In the genomic region with DNA sequence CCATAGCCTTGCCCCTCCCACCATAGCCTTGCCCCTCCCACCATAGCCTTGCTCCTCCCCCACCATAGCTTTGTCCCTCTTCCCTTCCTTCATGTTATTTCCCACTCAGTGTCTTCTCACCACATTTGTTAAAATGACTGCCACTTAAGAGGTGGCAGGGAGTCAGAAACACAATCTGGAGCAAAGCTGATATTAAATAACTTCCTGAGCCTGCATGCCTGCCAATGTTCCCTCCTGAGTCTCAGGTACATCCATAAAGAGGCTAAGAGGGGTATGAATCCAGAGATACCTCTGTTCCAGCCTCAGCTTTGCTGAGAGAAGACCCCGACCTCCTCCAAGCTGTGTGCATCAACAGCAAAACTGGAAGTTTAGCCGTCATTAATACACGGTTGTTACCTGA, we compare ENCODE assay signal across 16 mouse cellular contexts.
"Had no signal": no experiment of that assay in that cellular context is flagged by ENCODE, and none has a peak within 500 bp of the region (broad histone marks: within the 10 kb centered on the region; RNA-seq: fewer than 3 reads in every experiment).

No protein-coding gene starts in this region.

- H3K4me1 ChIP-seq: megakaryocyte, embryonic 14.5 days had no signal

- H3K9me3 ChIP-seq: lung, embryonic 15.5 days; megakaryocyte, embryonic 14.5 days; midbrain, embryonic 12.5 days; neural tube, embryonic 12.5 days; stomach, embryonic 15.5 days had no signal

- H3K27ac ChIP-seq: lung, embryonic 15.5 days; macrophage; midbrain, embryonic 12.5 days; neural tube, embryonic 12.5 days; stomach, embryonic 15.5 days; stomach, postnatal 0 days had no signal

- H3K9ac ChIP-seq: lung, embryonic 15.5 days; midbrain, embryonic 12.5 days; neural tube, embryonic 12.5 days; stomach, embryonic 15.5 days had no signal

- H3K4me2 ChIP-seq: lung, embryonic 15.5 days; midbrain, embryonic 12.5 days; neural tube, embryonic 12.5 days; stomach, embryonic 15.5 days had no signal

- H3K4me3 ChIP-seq: lung, embryonic 15.5 days; megakaryocyte, embryonic 14.5 days; midbrain, embryonic 12.5 days; neural tube, embryonic 12.5 days; stomach, embryonic 15.5 days had no signal

- ATAC-seq: lung, postnatal 0 days had no signal

- DNase-seq: lung, adult 2 months; lung, postnatal 14 days; lung, postnatal 36 days; midbrain, embryonic 14.5 days; right cerebral cortex, postnatal 14 days; thymus, adult 2 months; thymus, postnatal 25 days; thymus, postnatal 4 days had no signal

- H3K27me3 ChIP-seq: neural tube, embryonic 12.5 days; stomach, embryonic 15.5 days had no signal

- H3K36me3 ChIP-seq: lung, embryonic 15.5 days; midbrain, embryonic 12.5 days; neural tube, embryonic 12.5 days; stomach, embryonic 15.5 days had no signal
